Mouse (Mus musculus) megakaryocyte, embryonic 14.5 days (primary cell): ENCODE results near the gene Klf7.

Experiments
- FLI1 ChIP-seq: IDR thresholded peaks from 2 replicates; pipeline ENCODE4 v1.6.1; 2012; ENCODE audit warnings: low read length, inconsistent platforms, mixed read lengths
- GATA1 ChIP-seq: IDR thresholded peaks from 3 replicates; pipeline ENCODE4 v1.6.1; 2012; ENCODE audit warnings: mixed read lengths, low read length, inconsistent platforms, borderline replicate concordance

- TF ChIP-seq FLI1 (no peak), GATA1 (no peak)
Observed at GRCm38 (mm10) chr1:64046087-64046801, 75.8 kb downstream of the Klf7 start.
